Mouse (Mus musculus) midbrain, embryonic 10.5 days (tissue): ENCODE results near the gene Naa30. TPM values are rescaled to one million over a fixed set of nuclear protein-coding genes. Genes with fewer than 3 reads are reported as not detected.
A peak's percentile ranks its signal among the peaks of the same experiment; 100 is the strongest.
"Not testable (repeated sequence)": the region's sequence is repeated elsewhere in the genome, so short reads cannot be mapped to it uniquely, and the experiment has no call there.

Experiments
- DNase-seq: peaks from one replicate; pipeline ENCODE4 v3.0.0-alpha.2; 2017; ENCODE audit warnings: low spot score
- H3K27ac ChIP-seq: fragments of 300-500 bp; sonication (generic); replicated peaks from 2 replicates; pipeline ENCODE4 v1.5.1; 2016; ENCODE audit warnings: mild to moderate bottlenecking
- H3K27me3 ChIP-seq: fragments of 300-500 bp; sonication (generic); 2 replicates; pipeline ENCODE4 v1.6.1; 2016; ENCODE audit warnings: low read depth, mild to moderate bottlenecking; ENCODE audit not compliant: poor library complexity, severe bottlenecking
- H3K36me3 ChIP-seq: fragments of 300-500 bp; sonication (generic); 2 replicates; pipeline ENCODE4 v1.6.1; 2016; ENCODE audit warnings: mild to moderate bottlenecking, moderate library complexity
- H3K4me1 ChIP-seq: fragments of 300-500 bp; sonication (generic); 2 replicates; pipeline ENCODE4 v1.6.1; 2016
- H3K4me3 ChIP-seq: fragments of 300-500 bp; sonication (generic); 2 replicates; pipeline ENCODE4 v1.5.1; 2016; ENCODE audit warnings: mild to moderate bottlenecking, moderate library complexity
- H3K9me3 ChIP-seq: fragments of 300-500 bp; sonication (generic); replicated peaks from 2 replicates; pipeline ENCODE4 v1.6.1; 2016; ENCODE audit warnings: mild to moderate bottlenecking
- WGBS: fragments of 180-500 bp; shearing (Covaris S2); methylation state at CpG from one replicate; pipeline ENCODE4 v1.1.7; 2016; 5-methylcytosine and 5-hydroxymethylcytosine counted together
- polyA plus RNA-seq: library from polyadenylated mRNA; unstranded; fragments of >200 nt; fragmentation: Nextera tagmentation; extraction: Ambion mirVana; gene quantifications from 2 replicates; pipeline ENCODE4 v1.2.1, GENCODE M21; 2016

Gene Naa30
- polyA plus RNA-seq, 1 experiment from 2014 or later: 10.4 TPM

GRCm38 (mm10) chr14:49173290-49174135 lies 1.5 kb downstream of the Naa30 start:
- DNase-seq: no peak
- H3K9me3 ChIP-seq: no peaks in the 10 kb centered on the region
- WGBS: 64% methylated on average over 16 of the region's 16 CpGs
- peak overlapping the region; percentile 96 for H3K27ac ChIP-seq
- no peaks in the 10 kb centered on the region for H3K27me3 ChIP-seq
- peaks cover 32% of the 10 kb centered on the region for H3K36me3 ChIP-seq
- peaks cover 41% of the 10 kb centered on the region for H3K4me1 ChIP-seq
- H3K4me3 ChIP-seq: peak overlapping the region; percentile 99

- Histone ChIP-seq H3K9me3 (no peaks in the 10 kb centered on the region), H3K27ac (no peak overlapping the region), H3K27me3 (no peaks in the 10 kb centered on the region), H3K36me3 (peaks cover 70% of the 10 kb centered on the region), H3K4me3 (no peak overlapping the region), H3K4me1 (peaks cover 16% of the 10 kb centered on the region)
- no peak for DNase-seq
- 83% methylated on average over 3 of the region's 3 CpGs for WGBS
Measured at GRCm38 (mm10) chr14:49179736-49180135, 7.7 kb downstream of the Naa30 start.

- H3K27ac ChIP-seq: no peak overlapping the region
- H3K4me3 ChIP-seq: no peak overlapping the region
- H3K9me3 ChIP-seq: no peaks in the 10 kb centered on the region
- H3K36me3 ChIP-seq: peaks cover 99% of the 10 kb centered on the region
- DNase-seq: no peak
- WGBS: 93% methylated on average over 2 of the region's 2 CpGs
- H3K4me1 ChIP-seq: no peaks in the 10 kb centered on the region
- no peaks in the 10 kb centered on the region for H3K27me3 ChIP-seq
Measured at GRCm38 (mm10) chr14:49186270-49186669, 14.2 kb downstream of the Naa30 start.

- no peak for DNase-seq
- WGBS: 86% methylated on average over 2 of the region's 2 CpGs
- no peak overlapping the region for H3K27ac ChIP-seq
Measured at GRCm38 (mm10) chr14:49197031-49197527, 25.1 kb downstream of the Naa30 start.

GRCm38 (mm10) chr14:49201073-49201778 lies 29.2 kb downstream of the Naa30 start:
- Histone ChIP-seq H3K4me3 (no peak overlapping the region), H3K36me3 (no peaks in the 10 kb centered on the region), H3K27ac (no peak overlapping the region), H3K27me3 (no peaks in the 10 kb centered on the region), H3K9me3 (no peaks in the 10 kb centered on the region), H3K4me1 (no peaks in the 10 kb centered on the region)
- no peak for DNase-seq
- WGBS: 86% methylated on average over 9 of the region's 9 CpGs

More at GRCm38 (mm10) chr14:49197031-49197527, 25.1 kb downstream of the Naa30 start:
- Histone ChIP-seq H3K27me3 (no peaks in the 10 kb centered on the region), H3K4me1 (no peaks in the 10 kb centered on the region), H3K36me3 (peaks cover 10% of the 10 kb centered on the region; the same call in 1 of the 2 replicates), H3K4me3 (no peak overlapping the region), H3K9me3 (no peaks in the 10 kb centered on the region)

- not testable (repeated sequence) for DNase-seq, H3K9me3 ChIP-seq, H3K4me3 ChIP-seq, H3K27me3 ChIP-seq, H3K27ac ChIP-seq, H3K4me1 ChIP-seq, H3K36me3 ChIP-seq
- 88% methylated on average over 3 of the region's 3 CpGs for WGBS
Measured at GRCm38 (mm10) chr14:49210215-49210614, 38.2 kb downstream of the Naa30 start.

- WGBS: 73% methylated on average over 7 of the region's 7 CpGs
- Histone ChIP-seq H3K36me3 (no peaks in the 10 kb centered on the region), H3K4me3 (no peak overlapping the region), H3K9me3 (no peaks in the 10 kb centered on the region), H3K4me1 (no peaks in the 10 kb centered on the region), H3K27me3 (no peaks in the 10 kb centered on the region), H3K27ac (no peak overlapping the region)
- DNase-seq: no peak
Measured at GRCm38 (mm10) chr14:49218677-49219076, 46.7 kb downstream of the Naa30 start.

GRCm38 (mm10) chr14:49219466-49220022 lies 47.5 kb downstream of the Naa30 start:
- not testable (repeated sequence) for DNase-seq, H3K9me3 ChIP-seq
- WGBS: 88% methylated on average over 4 of the region's 4 CpGs

GRCm38 (mm10) chr14:49221771-49222170 lies 49.7 kb downstream of the Naa30 start:
- 86% methylated on average over 2 of the region's 2 CpGs for WGBS
- Histone ChIP-seq H3K4me3 (no peak overlapping the region), H3K4me1 (no peaks in the 10 kb centered on the region), H3K27me3 (no peaks in the 10 kb centered on the region), H3K36me3 (no peaks in the 10 kb centered on the region), H3K9me3 (no peaks in the 10 kb centered on the region), H3K27ac (no peak overlapping the region)
- no peak for DNase-seq

More at GRCm38 (mm10) chr14:49219466-49220022, 47.5 kb downstream of the Naa30 start:
- H3K4me3 ChIP-seq, H3K27ac ChIP-seq, H3K27me3 ChIP-seq, H3K36me3 ChIP-seq, H3K4me1 ChIP-seq: not testable (repeated sequence)

- DNase-seq: no peak
- H3K27ac ChIP-seq: no peak overlapping the region
- WGBS: 92% methylated on average over 7 of the region's 7 CpGs
- no peak overlapping the region for H3K4me3 ChIP-seq
- H3K4me1 ChIP-seq: no peaks in the 10 kb centered on the region
- no peaks in the 10 kb centered on the region for H3K9me3 ChIP-seq
- no peaks in the 10 kb centered on the region for H3K36me3 ChIP-seq
- no peaks in the 10 kb centered on the region for H3K27me3 ChIP-seq
Measured at GRCm38 (mm10) chr14:49226471-49226870, 54.4 kb downstream of the Naa30 start.

- no peaks in the 10 kb centered on the region for H3K36me3 ChIP-seq
- DNase-seq: no peak
- H3K27ac ChIP-seq: no peak overlapping the region
- no peaks in the 10 kb centered on the region for H3K9me3 ChIP-seq
- H3K27me3 ChIP-seq: no peaks in the 10 kb centered on the region
- H3K4me3 ChIP-seq: no peak overlapping the region
- 89% methylated on average over 11 of the region's 11 CpGs for WGBS
- H3K4me1 ChIP-seq: no peaks in the 10 kb centered on the region
Measured at GRCm38 (mm10) chr14:49226986-49227385, 55.0 kb downstream of the Naa30 start.

- peaks cover 5% of the 10 kb centered on the region; the same call in 1 of the 2 replicates for H3K4me1 ChIP-seq
- WGBS: 91% methylated on average over 3 of the region's 3 CpGs
- H3K27me3 ChIP-seq: peaks cover 10% of the 10 kb centered on the region; the same call in 1 of the 2 replicates
Measured at GRCm38 (mm10) chr14:49231845-49232244, 59.8 kb downstream of the Naa30 start.

More at GRCm38 (mm10) chr14:49231845-49232244, 59.8 kb downstream of the Naa30 start:
- DNase-seq: no peak
- Histone ChIP-seq H3K4me3 (no peak overlapping the region), H3K9me3 (no peaks in the 10 kb centered on the region), H3K27ac (no peak overlapping the region), H3K36me3 (no peaks in the 10 kb centered on the region)
